Mouse (Mus musculus) E14TG2a.4 (cell line): Measurements from ENCODE around the gene Tex13b.

ENCODE experiments used
- CTCF ChIP-seq: conservative IDR thresholded peaks from 2 replicates; pipeline ENCODE4 v1.5.1; 2014; ENCODE audit warnings: low read length
- NANOG ChIP-seq: IDR thresholded peaks from 2 replicates; pipeline ENCODE4 v1.6.1; 2014; ENCODE audit warnings: borderline replicate concordance, low read length, mixed read lengths
- POU5F1 ChIP-seq: IDR thresholded peaks from 2 replicates; pipeline ENCODE4 v1.6.1; 2014; ENCODE audit warnings: low read length, borderline replicate concordance

GRCm38 (mm10) chrX:140839887-140840286, 26.7 kb upstream of the Tex13b start:
- TF ChIP-seq CTCF (no peak), NANOG (no peak), POU5F1 (no peak)
